Mouse (Mus musculus) telencephalon, adult 2 months (tissue): Measurements from ENCODE around the gene Hnrnpc.
"Not testable (repeated sequence)": the region's sequence is repeated elsewhere in the genome, so short reads cannot be mapped to it uniquely, and the experiment has no call there.

Source experiments
- DNase-seq: peaks from one replicate; pipeline ENCODE4 v3.0.0-alpha.2; 2011; ENCODE audit warnings: low read depth, low spot score

Hnrnpc gene

GRCm38 (mm10) chr14:52103474-52103855 lies 363 bp downstream of the Hnrnpc start:
- no peak for DNase-seq

DNA sequence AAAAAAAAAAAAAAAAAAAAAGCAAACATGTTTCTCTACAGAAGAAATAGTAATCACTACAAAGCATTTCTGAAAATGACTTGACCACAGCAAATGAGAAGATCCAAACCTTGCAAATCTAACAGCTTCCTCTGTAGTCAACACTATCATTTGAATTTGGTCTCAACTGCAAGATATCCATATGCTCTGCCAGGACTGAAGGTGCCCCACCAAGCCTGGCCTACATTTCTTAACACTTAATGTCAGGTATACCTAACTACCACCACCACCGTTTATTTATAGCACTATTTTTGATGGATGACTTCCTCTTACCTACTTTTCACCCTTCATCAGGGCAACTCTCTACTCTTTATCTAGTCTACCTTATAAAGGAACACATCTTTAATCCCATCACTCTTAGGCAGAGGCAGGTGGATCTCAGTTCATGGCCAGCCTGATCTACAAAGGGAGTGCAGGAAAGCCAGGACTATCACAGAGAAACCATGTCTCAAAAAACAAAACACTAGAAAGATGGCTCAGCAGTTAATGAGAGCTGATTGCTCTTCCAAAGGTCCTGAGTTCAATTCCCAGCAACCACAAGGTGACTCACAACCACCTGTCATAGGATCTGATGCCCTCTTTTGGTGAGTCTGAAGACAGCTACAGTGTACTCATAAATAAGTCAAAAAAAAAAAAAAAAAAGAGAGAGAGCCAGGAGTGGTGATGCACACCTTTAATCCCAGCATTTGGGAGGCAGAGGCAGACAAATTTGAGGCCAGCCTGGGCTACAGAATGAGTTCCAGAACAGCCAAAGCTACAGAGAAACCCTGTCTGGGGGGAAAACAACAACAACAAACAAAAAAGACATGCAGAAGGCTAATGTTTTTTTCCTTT lies 2.3 kb downstream of the Hnrnpc start:
- no peak for DNase-seq

GRCm38 (mm10) chr14:52100170-52100960 lies 3.5 kb downstream of the Hnrnpc start:
- no peak for DNase-seq

DNA sequence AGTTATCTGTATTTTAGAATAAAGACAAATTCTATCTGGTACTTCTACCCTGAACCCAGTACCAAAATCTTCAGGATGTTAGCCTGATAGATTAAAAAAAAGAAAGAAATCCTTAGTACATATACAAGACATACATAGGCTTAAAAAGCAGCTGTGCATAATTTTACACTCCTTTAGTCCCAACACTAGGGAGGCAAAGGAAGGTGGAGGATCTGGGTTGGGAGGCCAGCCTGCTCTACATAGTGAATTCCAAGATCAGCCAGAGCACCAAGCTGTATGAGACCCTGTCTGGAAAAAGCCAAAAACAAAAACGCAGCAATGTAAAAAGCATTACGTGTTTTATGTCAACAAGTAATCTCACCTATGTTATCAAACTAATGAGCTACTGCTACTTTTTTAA lies 4.3 kb downstream of the Hnrnpc start:
- DNase-seq: no peak

DNA sequence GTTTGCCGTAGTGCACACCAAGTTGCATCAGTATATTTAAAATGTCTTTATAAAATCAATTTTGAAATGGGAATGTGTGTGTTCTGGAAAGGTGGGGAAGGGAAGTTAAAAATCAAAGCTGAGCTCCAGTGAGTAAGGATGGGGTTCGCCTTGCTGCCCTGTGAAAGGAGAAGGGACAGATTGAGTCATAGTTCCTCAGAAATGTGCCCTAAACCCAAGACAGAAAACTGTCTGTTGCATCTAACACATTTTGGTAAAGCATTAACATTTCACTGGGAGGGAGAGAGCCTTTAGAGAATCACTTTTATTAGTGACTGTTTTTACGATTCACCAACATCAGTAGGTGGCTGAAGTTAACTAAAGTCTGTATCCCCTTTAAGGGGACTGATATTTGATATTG lies 5.4 kb downstream of the Hnrnpc start:
- not testable (repeated sequence) for DNase-seq

DNA sequence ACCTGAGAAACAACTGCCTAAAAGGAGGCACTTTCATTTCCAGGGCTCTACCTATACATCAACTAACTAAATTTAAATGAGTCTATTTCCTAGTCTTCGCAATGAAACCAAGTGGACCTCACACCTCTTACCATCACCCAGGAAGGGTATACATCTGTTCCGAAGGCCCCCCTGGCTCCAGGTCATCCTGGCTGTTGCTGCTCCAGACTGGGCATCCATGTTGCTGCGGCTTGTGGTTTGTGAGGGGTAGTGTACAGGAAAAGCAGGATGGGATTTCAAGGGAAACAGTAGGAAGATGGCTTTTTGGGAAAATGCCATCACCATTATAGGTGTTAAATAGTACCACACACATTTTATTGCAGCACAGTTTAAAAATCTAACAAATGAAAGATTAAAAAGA lies 6.6 kb downstream of the Hnrnpc start:
- not testable (repeated sequence) for DNase-seq

GRCm38 (mm10) chr14:52094533-52094932 lies 9.3 kb downstream of the Hnrnpc start:
- DNase-seq: no peak

DNA sequence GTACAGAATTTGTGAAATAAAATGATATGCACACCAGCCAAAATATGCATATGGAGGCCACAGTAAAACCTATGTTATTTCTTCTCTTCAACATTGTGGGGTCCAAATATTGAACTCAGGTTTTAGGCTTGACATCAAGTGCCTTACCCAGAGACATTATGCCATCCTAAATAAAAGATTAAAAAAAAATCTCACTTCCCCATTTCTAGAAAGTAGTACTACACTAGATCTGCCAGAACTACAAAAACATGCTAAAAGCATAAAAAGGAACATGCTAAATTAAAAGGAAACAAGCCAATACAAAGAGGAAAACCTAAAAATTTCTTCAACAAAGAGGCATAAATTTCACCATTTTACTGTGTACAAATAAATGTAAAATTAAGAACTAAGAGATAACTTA lies 20.7 kb downstream of the Hnrnpc start:
- DNase-seq: no peak

DNA sequence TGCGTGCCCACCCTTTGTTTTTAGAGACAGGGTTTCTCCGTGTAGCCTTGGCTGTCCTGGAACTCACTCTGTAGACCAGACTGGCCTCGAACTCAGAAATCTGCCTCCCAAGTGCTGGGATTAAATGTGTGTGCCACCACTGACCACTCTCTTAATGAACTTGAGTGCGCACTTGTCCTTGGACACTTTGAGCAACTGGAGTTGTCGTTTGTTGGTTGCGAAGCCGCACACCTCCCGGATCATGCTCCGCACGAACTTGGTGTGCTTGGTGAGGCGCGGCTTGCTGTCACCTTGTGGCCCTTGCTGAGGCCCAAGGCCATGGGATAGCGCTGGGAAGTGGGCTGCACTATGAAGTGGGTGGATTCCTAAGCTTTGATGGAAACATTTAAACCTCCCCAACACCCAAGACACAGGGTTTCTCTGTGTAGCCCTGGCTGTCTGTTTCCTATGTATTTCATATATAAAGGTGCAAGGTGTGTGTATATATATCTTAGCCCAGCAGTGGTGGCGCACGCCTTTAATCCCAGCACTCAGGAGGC lies 32.2 kb downstream of the Hnrnpc start:
- DNase-seq: no peak

DNA sequence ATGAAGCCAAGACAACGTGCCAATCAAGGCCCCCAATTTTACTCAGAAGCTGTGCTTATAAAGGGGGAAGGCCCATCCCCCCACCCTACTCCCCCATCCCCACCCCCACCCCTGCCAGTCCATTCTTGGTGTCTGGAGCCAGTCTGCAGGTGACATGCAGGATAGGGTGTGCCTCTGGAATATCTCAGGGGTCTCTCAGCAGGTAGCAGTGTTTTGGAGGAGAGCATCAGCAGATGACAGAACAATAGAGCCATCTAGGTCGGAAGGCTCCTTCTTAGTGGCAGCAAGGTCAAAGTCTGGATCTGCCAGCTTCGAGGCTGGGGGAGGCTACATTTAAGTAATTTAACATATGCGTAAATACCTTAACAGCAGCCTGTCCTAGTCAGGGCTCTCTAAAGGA lies 37.7 kb downstream of the Hnrnpc start:
- DNase-seq: no peak

DNA sequence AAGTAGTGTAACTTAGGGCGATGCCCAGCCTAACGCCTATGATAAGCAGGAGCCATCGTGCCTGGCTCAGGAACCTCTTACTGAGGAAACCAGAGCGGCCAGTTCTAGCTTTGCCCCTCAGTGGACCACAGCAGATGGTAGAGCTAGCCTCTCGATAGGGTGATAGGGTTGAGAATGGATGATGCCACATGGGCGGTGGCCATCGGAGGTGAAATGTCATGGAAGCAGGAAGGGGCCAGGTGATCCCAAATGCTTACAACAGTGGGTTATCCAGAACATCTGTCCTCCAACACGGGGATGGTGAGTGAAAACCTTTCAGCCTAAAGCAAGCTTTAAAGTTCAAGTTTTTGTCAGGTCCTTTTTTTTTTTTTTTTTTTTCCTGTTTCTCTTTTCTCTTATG lies 42.0 kb downstream of the Hnrnpc start:
- no peak for DNase-seq

- no peak for DNase-seq
These were observed 43.0 kb downstream of the Hnrnpc start for GRCm38 (mm10) chr14:52060800-52061199.

GRCm38 (mm10) chr14:52059982-52060381 lies 43.8 kb downstream of the Hnrnpc start:
- DNase-seq: no peak

DNA sequence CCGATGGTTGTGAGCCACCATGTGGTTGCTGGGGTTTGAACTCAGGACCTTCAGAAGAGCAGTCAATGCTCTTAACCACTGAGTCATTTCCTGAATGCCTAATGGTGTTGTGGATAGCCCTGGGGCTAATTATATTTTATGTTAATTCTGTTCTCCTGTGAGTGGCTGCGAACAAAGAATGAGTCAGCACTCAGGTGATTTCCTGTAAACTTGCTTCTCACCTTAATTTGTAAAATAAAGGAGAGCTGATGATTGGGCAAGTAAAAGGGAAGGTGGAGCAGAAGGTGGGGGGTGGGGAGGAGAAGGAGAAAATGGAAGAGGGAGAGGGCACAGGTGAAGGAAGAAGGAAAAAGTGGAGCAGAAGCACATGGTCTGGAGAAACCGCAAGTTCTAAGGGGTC lies 51.1 kb downstream of the Hnrnpc start:
- not testable (repeated sequence) for DNase-seq

GRCm38 (mm10) chr14:52045966-52046565 lies 57.8 kb downstream of the Hnrnpc start:
- no peak for DNase-seq

DNA sequence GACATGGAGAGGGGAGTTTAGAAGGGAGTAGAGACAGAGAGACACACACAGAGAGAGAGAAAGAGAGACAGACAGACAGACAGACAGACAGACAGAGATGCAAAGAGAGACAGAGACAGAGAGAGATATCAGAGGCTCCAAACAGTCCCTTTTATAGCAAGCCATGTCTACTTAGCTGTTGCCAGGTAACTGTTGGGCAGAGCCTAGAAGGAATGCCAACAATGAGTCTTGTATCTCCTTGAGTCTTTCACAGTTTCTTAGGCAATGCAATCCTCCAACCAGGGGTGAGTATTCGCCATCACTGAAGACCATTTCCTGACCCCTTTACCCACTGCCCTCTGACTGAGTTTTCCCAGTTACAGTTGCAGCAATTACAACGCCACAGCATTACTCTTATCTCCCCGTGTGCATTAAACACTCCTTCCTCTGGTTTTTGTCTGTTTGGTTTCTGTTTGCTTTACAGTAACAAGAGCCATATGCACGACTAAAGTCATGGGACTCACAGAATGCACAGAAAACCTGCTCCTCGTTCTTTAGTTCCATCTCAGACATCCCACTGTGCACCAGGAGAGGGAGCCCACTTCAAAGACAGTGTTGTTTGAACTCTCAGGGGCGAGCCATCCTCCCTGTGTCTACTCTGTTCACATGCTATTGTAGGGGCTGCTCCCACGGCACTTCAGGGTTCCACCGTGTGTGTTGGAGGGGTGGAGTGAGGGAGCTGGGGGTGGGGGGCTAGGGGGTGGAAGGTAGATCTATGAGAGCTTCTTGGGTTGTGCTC lies 58.7 kb downstream of the Hnrnpc start:
- DNase-seq: no peak

DNA sequence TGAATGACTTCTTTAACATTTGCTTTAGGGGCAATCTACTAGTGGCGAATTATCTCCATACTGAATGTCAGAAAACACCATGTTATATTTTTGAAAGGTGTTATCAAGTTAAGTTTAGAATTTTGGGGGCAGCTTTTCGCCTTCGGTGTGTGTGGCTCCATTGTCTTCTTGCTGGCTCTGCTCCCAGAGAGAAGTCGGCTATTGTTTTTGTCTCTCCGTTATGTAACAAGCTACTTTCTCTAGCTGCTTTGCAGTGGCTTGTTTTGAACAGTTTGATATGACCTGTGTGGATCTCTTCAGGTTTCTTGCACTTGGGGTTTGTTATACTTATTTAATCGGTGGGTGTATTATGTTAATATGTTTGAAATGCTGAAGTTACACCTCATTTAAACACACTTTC lies 60.4 kb downstream of the Hnrnpc start:
- no peak for DNase-seq

GRCm38 (mm10) chr14:52042359-52042758 lies 61.5 kb downstream of the Hnrnpc start, which contains the start of gene Olfr221:
Gene Olfr221 (minus strand): TSS chr14:52042459.
- not testable (repeated sequence) for DNase-seq

DNA sequence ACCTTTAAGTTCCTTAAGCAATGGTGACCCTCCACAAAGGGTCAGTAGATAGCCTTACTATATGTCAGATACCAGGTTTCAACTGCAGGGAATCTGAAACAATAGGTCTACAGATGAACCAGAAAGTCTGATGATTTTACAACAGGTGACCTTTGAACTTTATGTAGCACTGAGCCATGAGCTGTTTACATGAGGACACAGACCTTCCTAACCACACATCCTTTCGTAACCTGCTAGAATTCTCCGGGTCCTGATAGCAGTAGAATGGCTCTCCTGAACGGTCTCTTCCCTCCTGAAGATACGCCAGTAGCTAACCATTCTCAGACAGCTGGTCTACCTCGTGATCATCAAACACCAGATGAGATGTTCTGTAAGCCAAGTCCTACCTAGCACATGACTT lies 64.5 kb downstream of the Hnrnpc start:
- no peak for DNase-seq

DNA sequence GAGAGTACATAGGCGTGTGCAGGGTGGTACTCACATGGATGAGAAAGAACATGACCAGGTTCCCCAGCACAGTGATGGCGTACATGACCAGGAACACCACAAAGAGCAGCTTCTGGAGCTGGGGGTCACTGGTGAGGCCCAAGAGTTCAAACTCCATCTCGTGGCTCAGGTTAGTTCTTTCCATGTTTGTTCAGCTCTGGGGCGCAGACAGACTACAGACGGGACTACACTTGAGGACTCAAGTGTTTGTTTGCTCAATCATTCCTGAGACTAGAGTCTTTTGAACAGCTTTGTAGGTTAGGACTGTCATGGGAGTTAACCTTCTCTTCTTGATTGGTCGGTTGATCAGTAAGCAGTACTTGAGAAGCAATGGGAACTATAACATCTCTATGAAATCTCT lies 67.9 kb downstream of the Hnrnpc start:
- no peak for DNase-seq

- no peak for DNase-seq
These were observed 77.5 kb downstream of the Hnrnpc start for GRCm38 (mm10) chr14:52026342-52026741.
